Mouse (Mus musculus) lung, postnatal 0 days (tissue): ENCODE results near the gene Islr.

Source experiments
- CTCF ChIP-seq: IDR thresholded peaks from 2 replicates; pipeline ENCODE4 v1.5.1; 2016; ENCODE audit warnings: antibody characterized with exemption, mild to moderate bottlenecking
- EP300 ChIP-seq: IDR thresholded peaks from 2 replicates; pipeline ENCODE4 v1.6.1; 2016; ENCODE audit warnings: antibody characterized with exemption, mild to moderate bottlenecking, control low read depth

- TF ChIP-seq CTCF (no peak), EP300 (no peak)
Observed at GRCm38 (mm10) chr9:58201091-58201842, 2.8 kb downstream of the Islr start.
